Mouse (Mus musculus): Measurements from ENCODE around the gene Fez1. TPM values are rescaled to one million over a fixed set of nuclear protein-coding genes. Genes with fewer than 3 reads are reported as not detected.

Gene Fez1
- polyA plus RNA-seq, 1 experiment from 2014 or later, result 624 TPM

GRCm38 (mm10) chr9:36808126-36808785 lies 13.4 kb upstream of the Fez1 start:
- 87% methylated on average over 5 of the region's 5 CpGs for WGBS
- Histone ChIP-seq H3K36me3 (no peaks in the 10 kb centered on the region), H3K27ac (no peak overlapping the region), H3K4me2 (replicated peaks) (no peak overlapping the region), H3K27me3 (no peaks in the 10 kb centered on the region), H3K4me1 (replicated peaks) (no peaks in the 10 kb centered on the region), H3K9me3 (no peaks in the 10 kb centered on the region), H3K9ac (replicated peaks) (no peak overlapping the region), H3K4me3 (replicated peaks) (no peak overlapping the region)
- ATAC-seq, result no peak

GRCm38 (mm10) chr9:36814486-36814885 lies 7.2 kb upstream of the Fez1 start:
- 88% methylated on average over 2 of the region's 3 CpGs for WGBS
- Histone ChIP-seq H3K9me3 (no peaks in the 10 kb centered on the region), H3K9ac (replicated peaks) (no peak overlapping the region), H3K4me2 (replicated peaks) (no peak overlapping the region), H3K4me3 (replicated peaks) (no peak overlapping the region), H3K4me1 (replicated peaks) (0 out of 2 replicates have a peak, but pooled peaks cover 3% of the 10 kb centered on the region), H3K27ac (no peak overlapping the region), H3K36me3 (no peaks in the 10 kb centered on the region), H3K27me3 (no peaks in the 10 kb centered on the region)
- ATAC-seq, result no peak

GRCm38 (mm10) chr9:36818905-36819304 lies 2.8 kb upstream of the Fez1 start:
- Histone ChIP-seq H3K4me2 (replicated peaks) (no peak overlapping the region), H3K4me3 (replicated peaks) (no peak overlapping the region), H3K36me3 (no peaks in the 10 kb centered on the region), H3K27me3 (no peaks in the 10 kb centered on the region), H3K27ac (no peak overlapping the region), H3K9me3 (no peaks in the 10 kb centered on the region), H3K4me1 (replicated peaks) (peaks cover 29% of the 10 kb centered on the region), H3K9ac (replicated peaks) (no peak overlapping the region)
- 55% methylated on average over 4 of the region's 4 CpGs for WGBS
- ATAC-seq, result no peak

- ATAC-seq, result peak; percentile 92
- no peaks in the 10 kb centered on the region for H3K27me3 ChIP-seq
- peak overlapping the region; percentile 70 for H3K4me2 ChIP-seq (replicated peaks)
- no peaks in the 10 kb centered on the region for H3K9me3 ChIP-seq
- 19% methylated on average over 9 of the region's 9 CpGs for whole genome bisulfite sequencing
- H3K4me1 ChIP-seq (replicated peaks), result peaks cover 38% of the 10 kb centered on the region
- H3K27ac ChIP-seq, result peak overlapping the region; percentile 96
- H3K9ac ChIP-seq (replicated peaks), result peak overlapping the region; percentile 16; the same call in 1 of the 2 replicates
- H3K36me3 ChIP-seq, result no peaks in the 10 kb centered on the region
- peak overlapping the region; percentile 37 for H3K4me3 ChIP-seq (replicated peaks)
These were observed 558 bp upstream of the Fez1 start for GRCm38 (mm10) chr9:36820969-36821643.

GRCm38 (mm10) chr9:36822024-36822423 lies 360 bp downstream of the Fez1 start:
- 3% methylated on average over 2 of the region's 2 CpGs for WGBS
- H3K27me3 ChIP-seq, result no peaks in the 10 kb centered on the region
- ATAC-seq, result peak; percentile 68
- no peaks in the 10 kb centered on the region for H3K9me3 ChIP-seq
- peak overlapping the region; percentile 96 for H3K27ac ChIP-seq
- no peaks in the 10 kb centered on the region for H3K36me3 ChIP-seq
- H3K4me1 ChIP-seq (replicated peaks), result peaks cover 43% of the 10 kb centered on the region
- peak overlapping the region; percentile 37 for H3K4me3 ChIP-seq (replicated peaks)
- peak overlapping the region; percentile 60 for H3K9ac ChIP-seq (replicated peaks)
- H3K4me2 ChIP-seq (replicated peaks), result peak overlapping the region; percentile 70

- no peak overlapping the region for H3K9ac ChIP-seq (replicated peaks)
- H3K36me3 ChIP-seq, result no peaks in the 10 kb centered on the region
- H3K27me3 ChIP-seq, result no peaks in the 10 kb centered on the region
- H3K27ac ChIP-seq, result no peak overlapping the region; the same call in 1 of the 2 replicates
- no peak; the same call in 1 of the 2 replicates for ATAC-seq
- no peaks in the 10 kb centered on the region for H3K9me3 ChIP-seq
- peaks cover 41% of the 10 kb centered on the region for H3K4me1 ChIP-seq (replicated peaks)
- WGBS, result 51% methylated on average over 2 of the region's 2 CpGs
- H3K4me2 ChIP-seq (replicated peaks), result no peak overlapping the region
- H3K4me3 ChIP-seq (replicated peaks), result no peak overlapping the region
These were observed 5.1 kb downstream of the Fez1 start for GRCm38 (mm10) chr9:36826612-36827363.

GRCm38 (mm10) chr9:36831401-36831800 lies 9.7 kb downstream of the Fez1 start:
- Histone ChIP-seq H3K36me3 (peaks cover 7% of the 10 kb centered on the region), H3K4me3 (replicated peaks) (no peak overlapping the region), H3K4me2 (replicated peaks) (no peak overlapping the region), H3K27ac (peak overlapping the region; percentile 94), H3K4me1 (replicated peaks) (peaks cover 40% of the 10 kb centered on the region), H3K9me3 (no peaks in the 10 kb centered on the region), H3K9ac (replicated peaks) (no peak overlapping the region), H3K27me3 (no peaks in the 10 kb centered on the region)
- 80% methylated on average over 6 of the region's 6 CpGs for WGBS
- no peak for ATAC-seq

- H3K36me3 ChIP-seq, result peaks cover 8% of the 10 kb centered on the region
- H3K4me1 ChIP-seq (replicated peaks), result peaks cover 38% of the 10 kb centered on the region
- peak overlapping the region; percentile 66 for H3K4me3 ChIP-seq (replicated peaks)
- ATAC-seq, result peak; percentile 93
- no peaks in the 10 kb centered on the region for H3K9me3 ChIP-seq
- H3K4me2 ChIP-seq (replicated peaks), result peak overlapping the region; percentile 76
- H3K27ac ChIP-seq, result peak overlapping the region; percentile 94
- under 1% methylated on average over 31 of the region's 32 CpGs for WGBS
- peak overlapping the region; percentile 82 for H3K9ac ChIP-seq (replicated peaks)
- H3K27me3 ChIP-seq, result no peaks in the 10 kb centered on the region
These were observed 10.9 kb downstream of the Fez1 start for GRCm38 (mm10) chr9:36832529-36832928.

- H3K4me3 ChIP-seq (replicated peaks), result peak overlapping the region; percentile 66
- H3K27ac ChIP-seq, result peak overlapping the region; percentile 94
- peak overlapping the region; percentile 82 for H3K9ac ChIP-seq (replicated peaks)
- peaks cover 8% of the 10 kb centered on the region for H3K36me3 ChIP-seq
- 1% methylated on average over 31 of the region's 31 CpGs for WGBS
- ATAC-seq, result peak; percentile 82
- peak overlapping the region; percentile 76 for H3K4me2 ChIP-seq (replicated peaks)
- H3K9me3 ChIP-seq, result no peaks in the 10 kb centered on the region
- H3K4me1 ChIP-seq (replicated peaks), result peaks cover 40% of the 10 kb centered on the region
- no peaks in the 10 kb centered on the region for H3K27me3 ChIP-seq
These were observed 11.6 kb downstream of the Fez1 start for GRCm38 (mm10) chr9:36833043-36833881.

- ATAC-seq, result peak; percentile 10
- 11% methylated on average over 3 of the region's 3 CpGs for WGBS
- Histone ChIP-seq H3K4me2 (replicated peaks) (peak overlapping the region; percentile 76), H3K4me1 (replicated peaks) (peaks cover 41% of the 10 kb centered on the region), H3K27me3 (no peaks in the 10 kb centered on the region), H3K4me3 (replicated peaks) (peak overlapping the region; percentile 66), H3K36me3 (peaks cover 8% of the 10 kb centered on the region), H3K9ac (replicated peaks) (peak overlapping the region; percentile 82), H3K27ac (peak overlapping the region; percentile 94), H3K9me3 (no peaks in the 10 kb centered on the region)
These were observed 12.2 kb downstream of the Fez1 start for GRCm38 (mm10) chr9:36833914-36834313.

- H3K4me2 ChIP-seq (replicated peaks), result no peak overlapping the region
- WGBS, result 28% methylated on average over 4 of the region's 4 CpGs
These were observed 24.7 kb downstream of the Fez1 start for GRCm38 (mm10) chr9:36846346-36846745.

More at GRCm38 (mm10) chr9:36846346-36846745, 24.7 kb downstream of the Fez1 start:
- H3K27ac ChIP-seq, result no peak overlapping the region
- no peak for ATAC-seq
- H3K27me3 ChIP-seq, result no peaks in the 10 kb centered on the region
- peaks cover 79% of the 10 kb centered on the region for H3K36me3 ChIP-seq
- no peaks in the 10 kb centered on the region for H3K9me3 ChIP-seq
- no peak overlapping the region for H3K9ac ChIP-seq (replicated peaks)
- H3K4me1 ChIP-seq (replicated peaks), result 0 out of 2 replicates have a peak, but pooled peaks cover 3% of the 10 kb centered on the region
- H3K4me3 ChIP-seq (replicated peaks), result no peak overlapping the region

Data from midbrain, embryonic 13.5 days (tissue).